Mouse (Mus musculus): ENCODE measurements around the gene Bphl.
"Not testable (repeated sequence)": the region's sequence is repeated elsewhere in the genome, so short reads cannot be mapped to it uniquely, and the experiment has no call there.

Bphl gene

DNA sequence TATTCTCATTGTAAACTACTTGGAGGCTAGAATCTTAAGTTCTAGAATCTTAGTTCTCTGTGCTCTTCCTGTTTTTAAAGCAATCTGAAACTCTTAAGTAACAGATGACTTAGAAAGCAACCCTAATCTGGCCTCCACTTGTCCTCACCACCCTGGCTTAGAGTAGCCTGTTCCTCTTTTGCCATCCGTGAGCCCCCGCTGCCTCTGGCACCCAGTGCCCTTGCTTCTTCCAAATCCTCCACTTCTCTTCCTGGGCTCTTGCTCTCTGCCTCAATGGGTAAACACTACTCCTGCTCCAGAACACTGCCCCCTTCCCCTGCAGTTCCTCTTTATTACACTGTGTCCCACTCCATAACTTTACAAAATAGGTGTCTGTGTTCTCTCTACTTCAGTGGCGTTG lies 14.3 kb downstream of the Bphl start:
- no peak for DNase-seq (ENCODE audit: low read depth, low spot score)

DNA sequence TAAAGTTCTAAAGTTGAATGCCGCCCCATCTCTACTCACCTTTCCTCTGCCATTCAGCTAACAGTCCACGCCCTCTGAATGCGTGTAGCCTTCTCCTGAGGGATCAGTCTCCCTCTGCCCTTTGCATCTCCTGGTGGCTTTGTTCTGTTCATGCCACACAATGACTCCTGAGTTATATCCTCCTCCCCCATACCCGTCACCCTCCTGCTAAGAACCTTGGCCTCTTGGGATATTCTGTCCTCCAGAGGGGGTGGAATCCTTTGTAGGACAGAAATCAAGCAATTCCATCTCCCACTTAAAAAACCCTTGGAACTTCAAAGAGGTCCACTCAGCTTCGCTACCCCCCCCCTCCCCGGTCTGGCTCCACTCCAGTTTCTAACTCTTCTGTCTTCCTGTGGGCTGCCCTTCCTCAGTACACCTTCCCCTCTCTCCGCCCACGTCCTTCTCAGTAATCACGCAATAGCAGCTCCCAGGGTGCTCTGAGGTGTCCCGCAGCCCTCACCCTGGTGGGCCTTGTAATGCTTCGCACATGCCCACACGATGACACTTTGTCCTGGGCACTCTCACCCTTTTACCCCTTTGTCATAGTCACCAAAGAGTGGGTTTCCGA lies 16.4 kb downstream of the Bphl start:
- DNase-seq (ENCODE audit: low read depth, low spot score): no peak

DNA sequence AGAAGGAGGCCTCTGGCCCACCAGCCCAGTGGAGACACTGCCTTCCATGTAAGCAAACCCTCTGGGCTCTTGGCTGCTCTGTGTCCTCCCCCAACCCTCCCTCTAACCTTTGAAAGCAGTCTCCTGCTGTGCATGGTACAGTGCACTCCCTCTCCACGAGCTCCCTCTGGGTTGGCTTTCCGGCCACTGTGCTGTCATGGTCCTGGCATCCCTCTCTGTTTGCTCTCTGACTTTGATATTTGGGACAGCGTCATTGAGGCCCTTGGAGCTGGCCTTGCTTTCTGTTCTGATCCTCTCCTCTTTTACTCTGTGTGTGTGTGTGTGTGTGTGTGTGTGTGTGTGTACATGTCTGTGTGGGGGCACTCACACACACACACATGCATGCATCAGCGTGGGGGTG lies 17.0 kb downstream of the Bphl start:
- no peak for DNase-seq (ENCODE audit: low read depth, low spot score)

DNA sequence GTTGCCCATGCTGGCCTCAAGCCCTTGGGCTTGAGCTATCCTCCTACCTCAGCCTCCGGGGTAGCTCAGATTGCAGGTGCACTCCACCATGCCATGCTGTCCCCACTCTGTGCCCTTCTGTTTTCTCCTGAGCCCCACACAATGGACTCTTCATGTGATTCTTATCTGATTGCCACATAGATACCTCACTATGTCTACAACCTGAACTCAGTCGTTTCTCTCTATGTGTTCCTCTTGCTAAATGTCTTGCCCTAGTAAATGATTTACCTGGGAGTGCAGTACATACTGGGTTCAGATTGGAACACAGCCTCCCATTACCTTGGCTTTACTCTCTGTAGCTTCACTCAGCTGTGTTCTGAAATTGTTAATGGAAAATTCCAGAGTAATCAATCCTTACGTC lies 17.6 kb downstream of the Bphl start:
- no peak for DNase-seq (ENCODE audit: low read depth, low spot score)

DNA sequence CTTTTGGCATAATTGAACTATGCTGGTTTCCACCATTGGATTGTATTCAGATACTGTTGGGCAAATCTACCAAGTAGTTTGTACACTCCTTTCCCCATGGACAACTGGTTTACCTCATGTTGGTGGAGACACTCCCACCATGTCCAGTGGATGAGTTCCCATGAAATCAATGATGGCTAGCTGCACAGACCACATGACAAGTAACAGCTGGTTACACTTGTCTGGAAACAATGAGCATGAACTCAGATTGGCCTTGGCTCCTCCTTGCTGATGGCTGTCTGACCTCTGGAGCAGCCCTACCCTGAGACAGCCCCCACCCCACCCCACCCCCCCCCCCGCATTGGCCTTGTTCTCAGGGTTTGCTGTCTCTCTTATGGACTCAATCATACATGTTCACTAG lies 19.9 kb downstream of the Bphl start:
- DNase-seq (ENCODE audit: low read depth, low spot score): no peak

DNA sequence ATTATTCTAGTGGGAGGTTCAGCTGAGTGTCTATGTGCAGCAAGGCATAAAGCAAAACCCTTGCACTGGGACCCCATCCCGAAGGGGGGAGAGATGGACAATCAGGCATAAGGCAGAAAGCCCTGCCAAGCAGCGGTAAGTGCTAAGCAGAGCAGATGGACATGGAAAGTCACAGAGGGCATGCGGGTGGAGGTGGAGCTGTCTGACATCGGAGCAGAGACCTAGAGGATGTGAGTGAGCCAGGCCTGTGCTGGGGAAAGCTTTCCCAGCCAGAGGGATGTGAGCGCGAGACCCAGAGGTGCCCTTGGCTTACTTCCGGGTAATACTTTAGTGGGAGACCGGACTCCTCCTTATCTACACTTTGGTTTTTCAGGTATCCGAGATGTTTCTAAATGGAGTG lies 22.7 kb downstream of the Bphl start:
- DNase-seq (ENCODE audit: low read depth, low spot score): no peak

DNA sequence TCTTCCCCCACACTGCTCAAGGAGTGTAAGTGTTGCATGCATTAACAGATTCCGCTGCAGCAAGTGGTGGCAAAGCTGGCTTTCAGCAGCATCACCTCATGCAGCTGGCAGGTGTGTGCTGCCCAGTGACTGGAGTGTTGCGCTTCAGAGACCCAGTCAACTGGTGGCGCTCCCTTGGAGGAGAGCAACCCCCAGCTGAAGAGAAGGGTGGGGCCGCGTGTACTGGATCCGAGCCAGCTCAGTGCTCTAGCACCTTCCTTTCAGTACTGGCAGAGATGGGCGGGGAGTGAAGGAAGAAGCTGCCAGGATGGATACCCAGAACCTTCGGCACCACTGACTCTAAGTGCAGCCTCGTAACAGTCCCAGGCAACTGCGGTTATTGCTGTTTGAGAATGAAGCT lies 25.1 kb downstream of the Bphl start:
- DNase-seq (ENCODE audit: low read depth, low spot score): no peak

DNA sequence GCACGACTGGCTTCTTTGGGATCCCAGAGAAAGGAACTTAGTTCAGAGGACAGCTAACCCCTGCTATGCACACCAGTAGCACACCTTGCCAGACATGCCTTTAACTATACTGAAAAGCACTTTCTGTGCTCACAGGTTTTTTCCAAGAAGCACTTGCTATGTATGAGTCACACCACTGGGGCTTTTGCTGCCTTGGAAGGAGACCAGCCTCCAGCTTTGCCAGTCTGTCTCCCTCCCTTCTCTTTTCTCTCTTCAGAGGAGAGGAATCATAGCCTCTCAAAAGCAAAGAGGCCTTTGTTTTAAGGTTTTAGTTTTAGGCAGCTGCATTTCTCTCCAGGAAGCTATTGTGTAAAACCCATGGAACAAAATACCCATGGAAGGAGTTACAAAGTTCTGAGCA lies 29.0 kb downstream of the Bphl start:
- no peak for DNase-seq (ENCODE audit: low read depth, low spot score)

DNA sequence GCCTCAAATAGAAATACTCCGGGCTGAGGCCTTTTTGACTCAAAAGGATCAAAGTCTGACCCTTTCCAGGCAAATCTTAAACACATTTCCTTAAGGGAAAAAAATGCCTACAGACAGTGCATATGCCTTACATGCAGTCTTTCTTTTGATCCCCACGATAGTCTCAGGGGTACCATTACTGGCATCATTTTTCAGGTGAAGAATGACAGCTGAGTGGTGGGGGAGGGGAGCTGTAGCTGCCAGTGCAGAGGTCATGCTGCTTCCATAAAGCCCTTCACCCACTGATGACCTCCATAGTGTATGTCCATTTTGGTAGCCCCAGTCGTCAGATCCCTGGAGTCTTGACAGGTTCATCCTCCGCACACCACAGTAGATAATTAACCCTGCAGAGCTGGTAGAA lies 32.9 kb downstream of the Bphl start:
- no peak for DNase-seq (ENCODE audit: low read depth, low spot score)

DNA sequence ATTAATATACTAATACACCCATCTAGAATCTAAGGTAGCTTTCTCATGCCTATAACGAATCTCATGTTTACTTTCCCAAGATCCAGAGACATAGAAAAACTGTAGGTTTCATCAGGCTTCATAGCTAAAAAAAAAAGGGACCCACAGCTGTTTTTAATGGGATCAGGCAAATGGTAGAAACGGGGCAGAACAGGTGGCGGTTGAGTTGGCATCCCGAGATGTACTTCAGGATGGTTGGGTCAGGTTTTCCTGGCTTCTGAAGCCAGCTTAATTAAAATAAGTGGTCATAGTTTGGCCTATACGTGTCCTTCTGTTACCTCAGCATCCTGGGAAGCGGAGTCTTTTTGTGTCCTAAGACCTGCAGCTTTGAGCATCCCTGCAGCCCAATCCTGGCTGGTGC lies 34.4 kb downstream of the Bphl start:
- no peak for DNase-seq (ENCODE audit: low read depth, low spot score)

DNA sequence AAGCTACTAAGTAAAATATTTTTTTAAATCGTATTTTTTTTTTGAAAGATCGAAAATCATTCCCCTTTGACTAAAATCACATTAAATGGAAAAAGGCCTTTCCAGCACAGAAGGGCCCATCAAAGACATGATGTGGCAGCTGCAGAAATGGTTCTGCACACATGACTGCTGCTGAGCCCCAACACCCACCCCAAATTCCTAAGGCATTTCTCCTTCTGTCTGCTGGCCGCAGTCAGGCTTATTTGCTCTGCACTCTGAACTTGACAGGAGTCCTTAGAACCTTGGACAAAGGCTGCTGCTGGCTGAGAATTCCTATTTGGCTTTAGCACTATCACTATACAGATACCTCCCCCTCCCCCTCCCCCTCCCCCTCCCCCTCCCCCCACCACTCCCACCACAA lies 35.5 kb downstream of the Bphl start:
- DNase-seq (ENCODE audit: low read depth, low spot score): no peak

DNA sequence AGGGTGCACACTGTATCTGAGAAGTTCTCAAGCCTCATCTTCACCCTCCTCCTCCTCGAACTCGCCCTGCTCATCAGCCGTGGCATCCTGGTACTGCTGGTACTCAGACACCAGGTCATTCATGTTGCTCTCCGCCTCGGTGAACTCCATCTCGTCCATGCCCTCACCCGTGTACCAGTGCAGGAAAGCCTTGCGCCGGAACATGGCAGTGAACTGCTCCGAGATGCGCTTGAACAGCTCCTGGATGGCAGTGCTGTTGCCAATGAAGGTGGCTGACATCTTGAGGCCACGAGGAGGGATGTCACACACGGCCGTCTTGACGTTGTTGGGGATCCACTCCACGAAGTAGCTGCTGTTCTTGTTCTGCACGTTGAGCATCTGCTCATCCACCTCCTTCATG lies 37.0 kb downstream of the Bphl start:
- DNase-seq (ENCODE audit: low read depth, low spot score): not testable (repeated sequence)

DNA sequence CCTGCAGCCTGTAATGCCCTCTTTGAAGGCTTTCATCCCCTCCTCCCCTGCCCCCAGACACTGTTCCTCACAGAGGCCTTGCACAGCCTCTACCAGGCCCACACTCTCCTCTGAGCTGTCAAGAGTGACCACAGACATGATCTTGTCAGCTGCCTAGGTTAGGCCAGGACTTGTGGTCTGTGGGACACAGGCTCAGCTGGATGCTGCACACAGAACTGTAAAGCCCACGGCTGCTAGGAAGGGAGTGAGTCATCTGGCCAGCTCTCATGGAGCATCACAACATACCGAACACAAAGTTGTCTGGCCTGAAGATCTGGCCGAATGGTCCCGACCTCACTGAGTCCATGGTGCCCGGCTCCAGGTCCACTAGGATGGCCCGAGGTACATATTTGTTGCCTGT lies 38.5 kb downstream of the Bphl start:
- DNase-seq (ENCODE audit: low read depth, low spot score): not testable (repeated sequence)

DNA sequence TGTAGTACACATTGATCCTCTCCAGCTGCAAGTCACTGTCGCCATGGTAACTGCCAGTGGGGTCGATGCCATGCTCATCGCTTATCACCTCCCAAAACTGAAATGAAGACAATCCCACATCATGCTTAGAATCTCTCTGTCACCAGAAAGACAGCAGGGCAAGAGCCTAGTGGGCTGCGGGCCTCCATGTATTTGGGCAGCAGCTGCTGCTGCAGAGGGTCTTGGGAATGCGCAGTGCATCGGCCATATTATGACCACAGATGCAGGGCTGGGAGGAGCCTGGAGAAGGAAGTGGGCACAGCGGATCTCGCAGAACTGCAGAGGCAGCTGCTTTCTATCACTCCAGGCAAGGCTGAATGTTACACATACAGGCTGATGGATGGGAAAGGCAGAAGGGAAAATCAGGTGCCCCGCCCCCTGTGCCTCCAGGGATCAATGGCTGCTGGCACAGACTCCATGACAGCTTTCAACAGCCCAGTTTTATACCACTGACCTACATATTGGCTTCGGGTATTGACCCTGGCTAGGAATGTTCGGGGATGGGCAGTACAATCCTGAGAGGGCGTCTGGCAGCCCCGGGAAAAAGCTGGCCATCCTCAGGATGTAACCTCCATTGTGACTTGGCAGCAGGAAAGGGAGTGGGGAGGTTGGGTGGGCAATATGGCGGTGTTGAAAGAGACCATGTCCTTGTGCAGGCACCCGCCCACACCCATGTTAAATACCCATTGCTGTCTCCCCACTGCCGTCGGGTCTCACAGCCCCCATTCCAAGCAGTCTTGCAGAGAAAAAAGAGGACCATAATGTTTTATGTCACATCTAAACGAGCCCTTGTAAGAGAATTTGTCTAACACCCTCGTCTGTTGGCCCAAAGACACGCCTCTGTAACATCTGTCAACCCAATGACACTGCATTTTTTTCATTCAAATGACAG lies 39.4 kb downstream of the Bphl start:
- DNase-seq (ENCODE audit: low read depth, low spot score): no peak

DNA sequence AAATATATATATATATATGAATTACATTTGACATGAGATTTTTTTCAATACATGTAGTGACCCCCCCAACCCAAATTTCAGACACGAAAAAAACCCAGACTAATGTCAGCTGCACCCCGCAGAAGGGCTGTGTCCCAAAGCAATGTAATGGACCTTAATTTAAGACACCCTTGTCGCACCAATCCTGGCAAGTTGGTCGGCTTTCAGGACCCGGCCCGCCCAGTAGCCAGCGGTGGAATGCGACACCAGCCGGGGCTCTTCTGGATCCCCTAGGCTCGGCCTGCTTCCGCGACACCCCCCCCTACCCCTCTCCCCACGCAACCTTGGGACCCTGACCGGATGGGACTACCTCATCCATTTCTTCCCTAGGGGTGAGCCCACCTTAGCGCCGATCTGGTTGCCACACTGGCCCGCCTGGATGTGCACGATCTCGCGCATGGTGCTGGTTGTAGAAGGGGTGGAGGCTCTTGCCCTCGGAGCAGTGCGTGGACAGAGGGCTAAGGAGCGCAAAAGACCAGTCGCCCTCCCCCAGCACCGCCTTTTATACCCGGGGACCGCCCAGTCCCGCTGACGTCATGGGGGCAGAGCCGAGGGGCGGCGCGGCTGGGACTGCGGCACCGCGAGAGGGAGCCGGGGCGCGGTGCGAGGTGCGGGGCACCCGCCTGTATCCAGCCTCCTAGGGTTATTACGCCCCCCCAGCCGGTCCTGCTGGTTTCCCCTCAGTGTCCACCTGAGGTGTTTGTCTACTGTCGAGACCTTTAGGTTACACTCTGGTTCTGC lies 40.3 kb downstream of the Bphl start, which contains the start of gene Tubb2a:
Gene Tubb2a (minus strand): TSS at position 516 of the 780 bp plus-strand sequence.
- DNase-seq (ENCODE audit: low read depth, low spot score): peak; percentile 77

DNA sequence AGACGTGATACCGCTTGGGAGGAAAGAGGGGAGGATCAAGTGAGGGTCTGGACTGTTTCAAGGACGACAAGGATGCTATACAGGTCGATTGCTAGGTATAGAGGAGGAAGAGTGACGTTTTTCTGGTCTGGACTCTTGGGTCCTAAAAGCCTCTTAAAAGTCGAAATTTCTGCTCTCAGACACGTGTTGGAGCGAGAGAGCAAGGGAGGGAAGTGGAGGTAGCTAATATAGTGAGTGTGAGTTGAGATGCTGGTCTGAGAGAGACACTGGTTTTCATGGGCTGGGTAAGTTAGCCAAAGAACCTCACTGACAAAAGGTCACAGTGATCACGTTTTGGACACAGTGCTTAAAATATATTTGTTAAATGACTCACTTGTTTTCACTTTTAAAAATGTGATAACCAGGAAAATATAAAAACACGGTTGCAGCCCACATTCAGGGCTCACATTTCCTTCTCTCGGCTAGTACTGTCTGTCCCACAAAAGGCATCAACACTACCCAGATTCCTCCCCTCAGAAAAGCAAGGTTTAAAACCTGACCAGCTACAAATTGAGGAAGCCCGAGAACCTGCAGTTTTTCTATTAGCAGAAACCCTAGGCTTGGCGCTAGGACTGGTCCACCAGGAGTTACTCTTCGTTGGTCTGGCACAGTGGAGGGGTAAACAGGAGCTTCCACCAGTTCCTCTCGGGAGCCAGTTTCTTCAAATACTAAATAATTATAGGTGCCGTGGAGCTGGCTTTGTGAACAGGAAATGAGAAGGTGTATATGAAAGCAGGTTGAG lies 41.3 kb downstream of the Bphl start:
- DNase-seq (ENCODE audit: low read depth, low spot score): no peak

DNA sequence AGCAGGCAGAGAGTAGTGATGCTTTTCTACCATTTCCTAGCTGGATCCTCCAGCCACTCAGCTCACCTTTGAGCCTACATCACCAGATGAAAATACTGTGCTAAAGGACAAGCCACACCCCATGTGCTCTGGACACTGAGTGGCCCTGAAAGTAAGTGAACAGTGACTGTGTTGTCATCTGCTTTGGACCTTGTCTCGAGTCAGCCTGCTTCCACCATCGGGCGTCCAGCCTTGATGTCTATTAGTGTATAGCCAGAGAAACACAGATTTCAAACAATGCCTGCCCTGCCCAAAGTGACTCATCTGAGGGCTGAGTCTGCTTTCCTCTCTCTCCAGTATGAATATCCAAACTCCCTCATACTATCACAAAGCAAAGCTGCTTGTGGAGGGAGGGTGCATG lies 42.4 kb downstream of the Bphl start:
- DNase-seq (ENCODE audit: low read depth, low spot score): no peak

DNA sequence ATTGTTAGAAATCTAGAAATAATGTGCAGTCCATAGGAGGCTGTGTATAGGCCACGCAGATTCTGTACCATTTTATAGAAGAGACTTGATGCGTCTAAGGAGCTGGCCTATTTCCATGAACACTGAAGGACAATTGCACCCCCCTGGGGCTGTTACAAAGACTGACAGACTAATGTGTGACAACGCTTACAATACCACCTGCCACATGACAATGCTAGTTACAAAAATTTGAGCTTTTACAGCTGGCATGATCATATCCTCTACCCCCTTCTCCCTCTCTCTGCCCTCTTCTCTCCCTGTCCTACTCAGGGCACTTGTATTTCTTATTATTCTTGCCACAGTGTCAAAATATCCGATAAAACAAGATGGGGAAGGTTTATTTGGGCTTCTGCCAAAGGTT lies 44.5 kb downstream of the Bphl start:
- no peak for DNase-seq (ENCODE audit: low read depth, low spot score)

DNA sequence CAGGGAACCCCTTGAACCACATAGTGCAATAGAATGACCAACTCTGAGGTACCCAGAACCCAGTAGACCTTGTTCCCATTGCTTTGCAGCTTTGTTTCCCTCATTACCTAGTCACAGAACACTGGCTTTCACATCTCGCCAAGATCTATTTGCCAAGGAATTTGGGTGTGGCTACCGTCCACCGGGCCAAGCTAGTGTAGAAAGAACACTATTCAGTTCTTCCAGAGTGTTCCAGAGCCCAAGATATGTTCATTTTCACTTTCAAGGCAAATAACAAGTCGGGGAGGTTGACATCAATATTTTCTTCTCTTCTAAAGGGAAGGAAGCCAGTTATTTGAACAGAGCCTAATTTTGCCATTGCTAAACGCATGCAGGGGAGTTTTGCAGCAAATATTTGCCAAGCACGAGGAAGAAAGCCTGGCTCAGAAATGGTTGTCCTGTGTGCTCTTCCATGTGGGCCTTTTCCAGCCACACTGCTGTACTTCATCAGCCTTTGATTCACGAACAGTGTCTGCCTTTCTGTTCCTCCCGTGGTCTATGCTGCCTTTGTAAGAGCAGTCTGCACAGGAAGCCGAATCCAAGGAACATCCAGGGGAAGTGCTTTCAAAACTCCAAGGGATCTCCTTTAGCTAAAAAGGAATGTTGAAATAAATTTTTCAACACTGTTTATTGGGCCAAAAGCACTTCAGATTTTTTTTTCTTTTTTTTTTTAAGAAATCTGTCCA lies 46.8 kb downstream of the Bphl start:
- DNase-seq (ENCODE audit: low read depth, low spot score): no peak

DNA sequence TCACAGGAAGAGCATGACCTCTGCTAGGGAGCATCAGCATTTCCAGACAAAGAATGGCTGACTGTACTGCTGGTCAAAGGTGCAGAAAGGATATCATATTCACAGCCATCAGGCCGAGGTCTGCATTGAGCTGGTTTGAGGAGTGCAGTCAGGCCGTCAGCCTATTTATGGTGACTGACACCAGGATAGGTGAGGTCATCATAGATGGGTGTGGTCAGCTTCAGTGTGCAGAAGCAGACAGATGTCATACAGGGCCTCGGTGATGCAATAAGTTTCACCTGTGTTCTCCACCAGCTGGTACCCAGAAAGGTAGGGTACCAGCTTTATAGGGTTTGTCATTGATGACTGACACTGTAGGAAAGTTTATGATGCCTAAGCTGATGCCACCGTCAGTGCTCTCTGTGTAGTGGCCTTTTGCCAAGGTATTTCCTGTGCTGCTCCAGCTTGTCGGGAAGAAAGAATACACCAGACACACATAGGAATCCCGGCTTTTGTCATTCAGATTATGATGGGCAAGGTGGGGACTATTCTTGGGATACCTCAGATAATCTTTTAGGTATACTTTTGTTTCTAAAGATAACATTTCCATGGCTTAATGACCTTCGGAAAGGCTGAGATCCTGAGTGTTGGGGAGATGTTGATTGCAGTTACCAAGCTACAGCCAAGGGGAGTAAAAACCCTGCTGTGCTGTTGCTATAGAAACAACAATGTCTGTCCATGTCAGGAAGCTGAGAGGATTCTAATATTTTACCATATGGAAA lies 49.8 kb downstream of the Bphl start:
- no peak for DNase-seq (ENCODE audit: low read depth, low spot score)
